Comparison of ENCODE assay signal across 8 mouse cellular contexts in the genomic region with DNA sequence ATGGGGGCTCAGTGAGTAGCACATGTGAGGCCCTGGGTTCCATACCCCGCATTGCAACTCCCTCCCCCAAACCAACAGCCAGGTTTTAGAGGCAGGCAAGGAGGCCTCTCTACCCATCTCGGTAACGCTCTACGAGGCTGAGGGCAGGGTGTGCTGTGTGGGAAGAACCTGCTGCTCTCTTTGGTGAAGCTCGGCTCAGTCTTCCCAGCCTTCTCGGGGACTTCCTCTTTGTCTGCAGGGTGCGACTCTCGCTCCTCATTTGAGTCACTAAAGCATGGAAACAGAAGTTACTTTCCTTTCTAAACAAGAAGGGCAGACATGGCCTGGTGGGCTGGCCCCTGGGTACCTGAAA. TPM values are rescaled to one million over a fixed set of nuclear protein-coding genes. Genes with fewer than 3 reads are reported as not detected.
DNase-seq lines count a peak whose midpoint lies in the region; ATAC-seq and TF ChIP-seq lines count a peak whose summit lies in the region.

No protein-coding gene starts in this region.

- H3K27me3 ChIP-seq in kidney, adult 2 months (replicated peaks; ENCODE audit: control insufficient read depth, insufficient read depth, low read length) = no peaks in the 10 kb centered on the region
- H3K27me3 ChIP-seq in CH12.LX (replicated peaks) = no peaks in the 10 kb centered on the region
- no peaks in the 10 kb centered on the region for H3K27me3 ChIP-seq in forebrain, postnatal 0 days (ENCODE audit: insufficient read depth, low read length)
- no peaks in the 10 kb centered on the region for H3K27me3 ChIP-seq in liver, embryonic 16.5 days (ENCODE audit: control insufficient read depth, insufficient read depth, low read depth, low read length)

- peak overlapping the region; percentile 41 for H3K27ac ChIP-seq in kidney, adult 2 months (ENCODE audit: insufficient read depth, low read depth, low read length)
- H3K27ac ChIP-seq in CH12.LX (ENCODE audit: insufficient read depth, low read depth) = peak overlapping the region; percentile 62
- H3K27ac ChIP-seq in forebrain, postnatal 0 days (ENCODE audit: low read depth, low read length) = peak overlapping the region; percentile 54
- H3K27ac ChIP-seq in liver, embryonic 16.5 days (ENCODE audit: low read length) = peak overlapping the region; percentile 88

- no peak overlapping the region for H3K9ac ChIP-seq in CH12.LX (ENCODE audit: insufficient read depth, low read depth)
- peak overlapping the region; percentile 18; the same call in 1 of the 2 replicates for H3K9ac ChIP-seq in forebrain, postnatal 0 days
- H3K9ac ChIP-seq in liver, embryonic 16.5 days (ENCODE audit: low read depth, low read length) = peak overlapping the region; percentile 59; the same call in 1 of the 2 replicates

- TF ChIP-seq POLR2A in kidney, adult 2 months (IDR thresholded peaks at IDR 0.05; ENCODE audit: low read depth, low read length) = no peak
- peak; percentile 33 for TF ChIP-seq POLR2A in CH12.LX (IDR thresholded peaks at IDR 0.05; ENCODE audit: low read depth, low read length)

- TF ChIP-seq CTCF in kidney, adult 2 months (conservative IDR thresholded peaks at IDR 0.05; ENCODE audit: insufficient read depth, insufficient read length, low read depth, low read length) = no peak
- TF ChIP-seq CTCF in CH12.LX (conservative IDR thresholded peaks at IDR 0.05 in 1 of 2, IDR thresholded peaks at IDR 0.05 in 1 of 2; ENCODE audit: low read depth in 2 of 2, low read length in 2 of 2) = no peak
- no peak for TF ChIP-seq CTCF in forebrain, postnatal 0 days (IDR thresholded peaks at IDR 0.05; ENCODE audit: low read depth)

- intact Hi-C loops in left cerebral cortex, postnatal 4 days (cut with DNase I) = no loop called here

- dilution Hi-C loops in CH12.LX (cut with MboI; ENCODE audit: extremely low pct_ligation_motif_present, extremely low pct_unique_long_range_greater_than_20kb, low sequenced_read_pairs) = no loop called here

- H3K36me3 ChIP-seq in kidney, adult 2 months (ENCODE audit: control insufficient read depth, insufficient read depth, low read length) = no peaks in the 10 kb centered on the region; the same call in none of the 2 replicates
- peaks cover 50 to 83% of the 10 kb centered on the region in 2 experiments for H3K36me3 ChIP-seq in CH12.LX (replicated peaks in 1 of 2; ENCODE audit: control insufficient read depth in 1 of 2, insufficient read depth in 1 of 2, low read length in 1 of 2)
- peaks cover 81% of the 10 kb centered on the region for H3K36me3 ChIP-seq in forebrain, postnatal 0 days (ENCODE audit: insufficient read depth)
- H3K36me3 ChIP-seq in liver, embryonic 16.5 days (ENCODE audit: control insufficient read depth, insufficient read depth) = peaks cover 34% of the 10 kb centered on the region

- TF ChIP-seq EP300 in CH12.LX (IDR thresholded peaks at IDR 0.05; ENCODE audit: low read length) = peak; percentile 99

- peak; percentile 34; the same call in 1 of the 2 replicates for ATAC-seq in forebrain, postnatal 0 days
- no peak for ATAC-seq in liver, embryonic 16.5 days (ENCODE audit: low read depth)

- no peak overlapping the region for H3K4me3 ChIP-seq in kidney, adult 2 months (ENCODE audit: insufficient read depth, low read depth, low read length)
- H3K4me3 ChIP-seq in CH12.LX (replicated peaks in 1 of 3; ENCODE audit: low read depth in 2 of 3, low read length in 2 of 3, poor library complexity in 1 of 3) = peak overlapping the region in 1 of 3 experiments; percentile 1
- H3K4me3 ChIP-seq in forebrain, postnatal 0 days (ENCODE audit: low read depth, low read length) = no peak overlapping the region
- H3K4me3 ChIP-seq in liver, embryonic 16.5 days (ENCODE audit: low read depth, low read length) = peak overlapping the region; percentile 53

- H3K4me1 ChIP-seq in kidney, adult 2 months (ENCODE audit: control insufficient read depth, insufficient read depth, low read length) = no peaks in the 10 kb centered on the region
- peaks cover 23 to 60% of the 10 kb centered on the region in 2 experiments for H3K4me1 ChIP-seq in CH12.LX (ENCODE audit: control insufficient read depth in 1 of 2, insufficient read depth in 2 of 2)
- H3K4me1 ChIP-seq in forebrain, postnatal 0 days (ENCODE audit: insufficient read depth) = 0 out of 2 replicates have a peak, but pooled peaks cover 7% of the 10 kb centered on the region
- H3K4me1 ChIP-seq in liver, embryonic 16.5 days (ENCODE audit: control insufficient read depth, low read depth, low read length) = peaks cover 55% of the 10 kb centered on the region

- in situ Hi-C loops in CH12.LX (cut with MboI; ENCODE audit: low pct_ligation_motif_present, low pct_unique_long_range_greater_than_20kb, low sequenced_read_pairs) = no loop called here

- WGBS in kidney, adult 2 months = 68% methylated on average over 8 of the region's 8 CpGs
- WGBS in forebrain, postnatal 0 days = 53% methylated on average over 8 of the region's 8 CpGs
- WGBS in liver, embryonic 16.5 days (ENCODE audit: insufficient replicate concordance) = 45% methylated on average over 8 of the region's 8 CpGs

- H3K9me3 ChIP-seq in CH12.LX (replicated peaks; ENCODE audit: low read length) = no peaks in the 10 kb centered on the region
- H3K9me3 ChIP-seq in forebrain, postnatal 0 days (ENCODE audit: low read length) = no peaks in the 10 kb centered on the region
- H3K9me3 ChIP-seq in liver, embryonic 16.5 days (replicated peaks; ENCODE audit: control insufficient read depth, low read length) = no peaks in the 10 kb centered on the region

- no peak; the same call in 1 of the 2 replicates for TF ChIP-seq RAD21 in CH12.LX (IDR thresholded peaks at IDR 0.05; ENCODE audit: low read depth, low read length)

- H3K79me2 ChIP-seq in CH12.LX (replicated peaks; ENCODE audit: control insufficient read depth, extremely low read depth, insufficient read depth, poor library complexity, severe bottlenecking) = no peaks in the 10 kb centered on the region

- DNase-seq in kidney, adult 2 months = peak; percentile 27
- no peak for DNase-seq in kidney, adult 9 months
- peak; percentile 93 for DNase-seq in CH12.LX (ENCODE audit: extremely low read depth)
- peak; percentile 1 for DNase-seq in forebrain, postnatal 0 days
- DNase-seq in adrenal gland, postnatal 14 days = no peak
- DNase-seq in left cerebral cortex, postnatal 4 days = no peak
- DNase-seq in adrenal gland, postnatal 25 days = no peak

- H3K4me2 ChIP-seq in CH12.LX (ENCODE audit: insufficient read depth, low read depth, poor library complexity, severe bottlenecking) = peak overlapping the region; percentile 18; the same call in 1 of the 2 replicates
- no peak overlapping the region; the same call in 1 of the 2 replicates for H3K4me2 ChIP-seq in forebrain, postnatal 0 days (ENCODE audit: low read depth)
- peak overlapping the region; percentile 63 for H3K4me2 ChIP-seq in liver, embryonic 16.5 days (ENCODE audit: low read depth, low read length)

RNA-seq across cellular contexts. Expression of gene Agmat, which starts 19.8 kb away (rescaled TPM):
- 9.4 and 10.8 TPM in 2 replicates for polyA plus RNA-seq in kidney, adult 2 months (2012; rRNA removed)
- total RNA-seq in CH12.LX (2012; rRNA removed) (not detected in 2 replicates), CH12.LX (2014; rRNA removed) (not detected in 2 replicates)
- polyA plus RNA-seq in CH12.LX (2012; ENCODE audit: insufficient read length, low read depth) = not detected in 2 replicates
- not detected in 2 replicates for total RNA-seq in forebrain, postnatal 0 days (2014; rRNA removed)
- polyA plus RNA-seq in forebrain, postnatal 0 days (2015; fragmentation: Nextera tagmentation; extraction: Ambion mirVana) = not detected in 2 replicates
- polyA plus RNA-seq in liver, embryonic 16.5 days (2015; fragmentation: Nextera tagmentation; extraction: Ambion mirVana) = 25.9 and 28.3 TPM in 2 replicates
- total RNA-seq in adrenal gland, postnatal 14 days (2021) = 13.4 and 32.2 TPM in 2 replicates
- total RNA-seq in left cerebral cortex, postnatal 4 days (2021) = not detected
- total RNA-seq in adrenal gland, postnatal 25 days (2021) = 45.1 and 50.4 TPM in 2 replicates

RNA-seq across cellular contexts. Expression of gene Dnajc16, which starts 24.4 kb away (rescaled TPM):
- polyA plus RNA-seq in kidney, adult 2 months (2012; rRNA removed) = 12.6 and 13.6 TPM in 2 replicates
- total RNA-seq in CH12.LX (2012; rRNA removed) (3.9 and 5.9 TPM in 2 replicates), CH12.LX (2014; rRNA removed) (3.1 and 3.8 TPM in 2 replicates)
- 6.7 and 7.4 TPM in 2 replicates for polyA plus RNA-seq in CH12.LX (2012; ENCODE audit: insufficient read length, low read depth)
- total RNA-seq in forebrain, postnatal 0 days (2014; rRNA removed) = 14.3 and 19.2 TPM in 2 replicates
- 4.8 and 6.5 TPM in 2 replicates for polyA plus RNA-seq in forebrain, postnatal 0 days (2015; fragmentation: Nextera tagmentation; extraction: Ambion mirVana)
- polyA plus RNA-seq in liver, embryonic 16.5 days (2015; fragmentation: Nextera tagmentation; extraction: Ambion mirVana) = 2.5 and 2.6 TPM in 2 replicates
- 16.6 and 20.7 TPM in 2 replicates for total RNA-seq in adrenal gland, postnatal 14 days (2021)
- 10 to 100 TPM; 22.4 to 27.9 TPM for total RNA-seq in left cerebral cortex, postnatal 4 days (2021)
- 25.3 and 32.2 TPM in 2 replicates for total RNA-seq in adrenal gland, postnatal 25 days (2021)

RNA-seq across cellular contexts. Expression of gene Casp9, which starts 27.1 kb away (rescaled TPM):
- 22.2 and 23.7 TPM in 2 replicates for polyA plus RNA-seq in kidney, adult 2 months (2012; rRNA removed)
- total RNA-seq in CH12.LX (2012; rRNA removed) = 11.3 and 15.3 TPM in 2 replicates
- total RNA-seq in CH12.LX (2014; rRNA removed) = 3.7 and 5.2 TPM in 2 replicates
- polyA plus RNA-seq in CH12.LX (2012; ENCODE audit: insufficient read length, low read depth) = 14.5 and 15.1 TPM in 2 replicates
- total RNA-seq in forebrain, postnatal 0 days (2014; rRNA removed) = 13.2 and 17.7 TPM in 2 replicates
- 10.6 and 14.7 TPM in 2 replicates for polyA plus RNA-seq in forebrain, postnatal 0 days (2015; fragmentation: Nextera tagmentation; extraction: Ambion mirVana)
- polyA plus RNA-seq in liver, embryonic 16.5 days (2015; fragmentation: Nextera tagmentation; extraction: Ambion mirVana) = 9.5 and 10.4 TPM in 2 replicates
- 15.3 and 17.1 TPM in 2 replicates for total RNA-seq in adrenal gland, postnatal 14 days (2021)
- total RNA-seq in left cerebral cortex, postnatal 4 days (2021) = 10 to 100 TPM; 26.9 to 29.7 TPM
- total RNA-seq in adrenal gland, postnatal 25 days (2021) = 21.3 and 32.3 TPM in 2 replicates

RNA-seq across cellular contexts. Expression of gene Ddi2, which starts 43.1 kb away (rescaled TPM):
- 21.9 and 23.4 TPM in 2 replicates for polyA plus RNA-seq in kidney, adult 2 months (2012; rRNA removed)
- total RNA-seq in CH12.LX (2012; rRNA removed) (19.9 and 24.7 TPM in 2 replicates), CH12.LX (2014; rRNA removed) (18.0 and 18.4 TPM in 2 replicates)
- 36.2 and 37.3 TPM in 2 replicates for polyA plus RNA-seq in CH12.LX (2012; ENCODE audit: insufficient read length, low read depth)
- total RNA-seq in forebrain, postnatal 0 days (2014; rRNA removed) = 17.2 and 20.7 TPM in 2 replicates
- polyA plus RNA-seq in forebrain, postnatal 0 days (2015; fragmentation: Nextera tagmentation; extraction: Ambion mirVana) = 8.2 and 11.1 TPM in 2 replicates
- polyA plus RNA-seq in liver, embryonic 16.5 days (2015; fragmentation: Nextera tagmentation; extraction: Ambion mirVana) = 13.9 and 14.5 TPM in 2 replicates
- 56.0 and 65.2 TPM in 2 replicates for total RNA-seq in adrenal gland, postnatal 14 days (2021)
- 10 to 100 TPM; 26.3 to 26.7 TPM for total RNA-seq in left cerebral cortex, postnatal 4 days (2021)
- total RNA-seq in adrenal gland, postnatal 25 days (2021) = 62.1 and 70.8 TPM in 2 replicates

RNA-seq across cellular contexts. Expression of gene Cela2a, which starts 59.7 kb away (rescaled TPM):
- polyA plus RNA-seq in kidney, adult 2 months (2012; rRNA removed) = 0.52 TPM in 1 of 2 replicates, not detected in the other
- 1.0 and 2.6 TPM in 2 replicates for total RNA-seq in CH12.LX (2012; rRNA removed)
- total RNA-seq in CH12.LX (2014; rRNA removed) = 0.23 and 0.30 TPM in 2 replicates
- 0.30 and 0.43 TPM in 2 replicates for polyA plus RNA-seq in CH12.LX (2012; ENCODE audit: insufficient read length, low read depth)
- total RNA-seq in forebrain, postnatal 0 days (2014; rRNA removed) = 0.69 TPM in 1 of 2 replicates, not detected in the other
- 0.18 and 0.39 TPM in 2 replicates for polyA plus RNA-seq in forebrain, postnatal 0 days (2015; fragmentation: Nextera tagmentation; extraction: Ambion mirVana)
- polyA plus RNA-seq in liver, embryonic 16.5 days (2015; fragmentation: Nextera tagmentation; extraction: Ambion mirVana) = 1.8 and 13.9 TPM in 2 replicates
- 0.56 TPM in 1 of 2 replicates, not detected in the other for total RNA-seq in adrenal gland, postnatal 14 days (2021)
- total RNA-seq in left cerebral cortex, postnatal 4 days (2021) = not detected
- total RNA-seq in adrenal gland, postnatal 25 days (2021) = 0.52 TPM in 1 of 2 replicates, not detected in the other

Comparison
In these comparisons a context has a peak if more than half of its experiments do, and no peak if none do; other contexts are left out.
1. DNase-seq: peak in kidney, adult 2 months (single experiment), CH12.LX (single experiment) and forebrain, postnatal 0 days (single experiment); none in kidney, adult 9 months (single experiment), adrenal gland, postnatal 14 days (single experiment), left cerebral cortex, postnatal 4 days (single experiment) and adrenal gland, postnatal 25 days (single experiment).
2. RNA of gene Agmat, which starts 19.8 kb away (total RNA-seq): 45.1 to 50.4 TPM in adrenal gland, postnatal 25 days and 13.4 to 32.2 TPM in adrenal gland, postnatal 14 days; not detected in CH12.LX, not detected in forebrain, postnatal 0 days and not detected in left cerebral cortex, postnatal 4 days; every median in the first group is over 10 times any median in the second.
3. Peak in every context shown above with its lines, with median percentiles within 50 percentile points of each other: H3K27ac ChIP-seq.